Mouse (Mus musculus) gastrocnemius, postnatal 25 days (tissue): Measurements from ENCODE around the gene Scyl1. TPM values are rescaled to one million over a fixed set of nuclear protein-coding genes. Genes with fewer than 3 reads are reported as not detected.
"Not testable (repeated sequence)": the region's sequence is repeated elsewhere in the genome, so short reads cannot be mapped to it uniquely, and the experiment has no call there.

Experiments
- DNase-seq: peaks from one replicate; pipeline ENCODE4 v3.0.0; 2022
- total RNA-seq, 2 experiments: library from RNA; stranded (reverse); gene quantifications; 1 replicate in 1 of 2; 2 replicates in 1 of 2; pipeline ENCODE4 v1.2.3; 2021

Gene Scyl1
- total RNA-seq, 2 experiments from 2014 or later: 62.2 to 62.8 TPM

- DNase-seq: peak; percentile 99
These were observed 32.0 kb upstream of the Scyl1 start for GRCm38 (mm10) chr19:5803041-5803880.

GRCm38 (mm10) chr19:5802787-5803040 lies 31.5 kb upstream of the Scyl1 start:
- DNase-seq: no peak

- DNase-seq: peak; percentile 89
These were observed 31.0 kb upstream of the Scyl1 start for GRCm38 (mm10) chr19:5802011-5802786.

GRCm38 (mm10) chr19:5801432-5801964 lies 30.3 kb upstream of the Scyl1 start:
- DNase-seq: no peak

- DNase-seq: no peak
These were observed 29.6 kb upstream of the Scyl1 start for GRCm38 (mm10) chr19:5800632-5801431.

GRCm38 (mm10) chr19:5800350-5800631 lies 29.1 kb upstream of the Scyl1 start:
- DNase-seq: no peak

- DNase-seq: peak; percentile 51
These were observed 28.5 kb upstream of the Scyl1 start for GRCm38 (mm10) chr19:5799566-5800349.

- DNase-seq: no peak
These were observed 27.7 kb upstream of the Scyl1 start for GRCm38 (mm10) chr19:5798700-5799479.

- no peak for DNase-seq
These were observed 26.3 kb upstream of the Scyl1 start for GRCm38 (mm10) chr19:5797381-5798111.

GRCm38 (mm10) chr19:5796573-5797111 lies 25.4 kb upstream of the Scyl1 start:
- no peak for DNase-seq

GRCm38 (mm10) chr19:5795668-5796572 lies 24.7 kb upstream of the Scyl1 start:
- no peak for DNase-seq

GRCm38 (mm10) chr19:5794771-5795576 lies 23.8 kb upstream of the Scyl1 start:
- peak; percentile 26 for DNase-seq

- DNase-seq: not testable (repeated sequence)
These were observed 22.9 kb upstream of the Scyl1 start for GRCm38 (mm10) chr19:5793917-5794770.

GRCm38 (mm10) chr19:5793116-5793515 lies 21.9 kb upstream of the Scyl1 start:
- no peak for DNase-seq

GRCm38 (mm10) chr19:5791329-5791728 lies 20.1 kb upstream of the Scyl1 start:
- DNase-seq: no peak

- DNase-seq: no peak
These were observed 17.8 kb upstream of the Scyl1 start for GRCm38 (mm10) chr19:5789066-5789465.

GRCm38 (mm10) chr19:5788620-5789019 lies 17.4 kb upstream of the Scyl1 start:
- DNase-seq: no peak
